Mouse (Mus musculus): ENCODE measurements around the gene Plxnc1.

Plxnc1 gene

GRCm38 (mm10) chr10:94944691-94945205 lies at the start of gene Plxnc1:
Plxnc1 (minus strand) TSS chr10:94944835.
- peak in 1 of 2 experiments; percentile 77 for DNase-seq

GRCm38 (mm10) chr10:94992127-94992526 lies 47.5 kb upstream of the Plxnc1 start:
- peak; percentile 80 to 83 for DNase-seq

- DNase-seq, result peak; percentile 81 to 85
These were observed 47.0 kb upstream of the Plxnc1 start for GRCm38 (mm10) chr10:94991564-94992097.

GRCm38 (mm10) chr10:94990768-94991563 lies 46.3 kb upstream of the Plxnc1 start:
- peak; percentile 82 to 84 for DNase-seq

GRCm38 (mm10) chr10:94989321-94989720 lies 44.7 kb upstream of the Plxnc1 start:
- DNase-seq, result peak in 1 of 2 experiments; percentile 40

- DNase-seq, result no peak
These were observed 40.5 kb upstream of the Plxnc1 start for GRCm38 (mm10) chr10:94985103-94985502.

- DNase-seq, result no peak
These were observed 37.9 kb upstream of the Plxnc1 start for GRCm38 (mm10) chr10:94982528-94982927.

- no peak for DNase-seq
These were observed 37.0 kb upstream of the Plxnc1 start for GRCm38 (mm10) chr10:94981466-94982138.

- no peak for DNase-seq
These were observed 33.7 kb upstream of the Plxnc1 start for GRCm38 (mm10) chr10:94978265-94978822.

- DNase-seq, result peak in 1 of 2 experiments; percentile 62
These were observed 31.7 kb upstream of the Plxnc1 start for GRCm38 (mm10) chr10:94976329-94976728.

- no peak for DNase-seq
These were observed 30.5 kb upstream of the Plxnc1 start for GRCm38 (mm10) chr10:94975099-94975496.

- no peak for DNase-seq
These were observed 29.9 kb upstream of the Plxnc1 start for GRCm38 (mm10) chr10:94974345-94975098.

GRCm38 (mm10) chr10:94971625-94972161 lies 27.1 kb upstream of the Plxnc1 start:
- DNase-seq, result no peak

GRCm38 (mm10) chr10:94970221-94970620 lies 25.6 kb upstream of the Plxnc1 start:
- no peak for DNase-seq

- no peak for DNase-seq
These were observed 22.8 kb upstream of the Plxnc1 start for GRCm38 (mm10) chr10:94967468-94967867.

GRCm38 (mm10) chr10:94966789-94967188 lies 22.2 kb upstream of the Plxnc1 start:
- DNase-seq, result no peak

- peak in 1 of 2 experiments; percentile 35 for DNase-seq
These were observed 20.5 kb upstream of the Plxnc1 start for GRCm38 (mm10) chr10:94965093-94965492.

GRCm38 (mm10) chr10:94962005-94962404 lies 17.4 kb upstream of the Plxnc1 start:
- DNase-seq, result no peak

- no peak for DNase-seq
These were observed 16.6 kb upstream of the Plxnc1 start for GRCm38 (mm10) chr10:94961283-94961682.

- DNase-seq, result peak; percentile 72 to 76
These were observed 13.7 kb upstream of the Plxnc1 start for GRCm38 (mm10) chr10:94958311-94958710.

GRCm38 (mm10) chr10:94957705-94958104 lies 13.1 kb upstream of the Plxnc1 start:
- DNase-seq, result no peak

All from cerebellum, postnatal 14 days (tissue).